21 mouse cellular contexts compared by ENCODE assay signal in the genomic region with DNA sequence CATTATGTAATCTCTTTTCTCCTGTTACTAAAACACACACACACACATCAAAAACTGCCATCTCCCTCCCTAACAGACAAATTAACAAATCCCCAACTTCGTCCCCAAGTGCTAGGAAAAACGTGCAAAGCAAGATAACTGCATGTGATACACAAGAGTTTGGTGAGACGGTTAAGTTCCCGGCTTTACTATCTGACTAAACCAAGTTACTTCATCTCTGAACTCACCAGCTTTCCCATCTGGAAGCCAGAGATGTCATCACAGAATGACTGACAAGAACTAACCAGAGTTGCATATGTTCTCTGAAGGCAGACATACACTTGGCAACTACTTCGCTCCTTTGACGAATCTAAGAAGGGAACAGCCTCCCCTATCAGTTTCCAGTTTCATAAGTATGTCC. TPM values are rescaled to one million over a fixed set of nuclear protein-coding genes. Genes with fewer than 3 reads are reported as not detected.
A peak's percentile ranks its signal among the peaks of the same experiment; 100 is the strongest.
DNase-seq lines count a peak whose midpoint lies in the region; ATAC-seq and TF ChIP-seq lines count a peak whose summit lies in the region.
"Had no signal": no experiment of that assay in that cellular context is flagged by ENCODE, and none has a peak within 500 bp of the region (broad histone marks: within the 10 kb centered on the region; RNA-seq: fewer than 3 reads in every experiment).

No protein-coding gene starts in this region.

- TF ChIP-seq CTCF in G1E (IDR thresholded peaks at IDR 0.05; ENCODE audit: low read depth, low read length) = no peak
- no peak for TF ChIP-seq CTCF in liver, postnatal 0 days (IDR thresholded peaks at IDR 0.05; ENCODE audit: low read depth)

- H3K4me3 ChIP-seq in G1E (ENCODE audit: low read depth, low read length) = no peak overlapping the region
- no peak overlapping the region for H3K4me3 ChIP-seq in liver, postnatal 0 days (ENCODE audit: low read depth, low read length)
- H3K4me3 ChIP-seq: heart, embryonic 10.5 days; limb, embryonic 12.5 days had no signal

- no peak overlapping the region for H3K4me2 ChIP-seq in liver, postnatal 0 days (ENCODE audit: low read depth, low read length)
- H3K4me2 ChIP-seq: hindbrain, embryonic 14.5 days; limb, embryonic 12.5 days had no signal

- 44% methylated on average over 6 of the region's 6 CpGs for WGBS in liver, postnatal 0 days (ENCODE audit: insufficient replicate concordance)

- H3K36me3 ChIP-seq in G1E (replicated peaks) = no peaks in the 10 kb centered on the region
- no peaks in the 10 kb centered on the region for H3K36me3 ChIP-seq in liver, postnatal 0 days (replicated peaks; ENCODE audit: insufficient read depth, low read length)
- H3K36me3 ChIP-seq: heart, embryonic 10.5 days; limb, embryonic 12.5 days had no signal

- H3K9ac ChIP-seq in liver, postnatal 0 days (replicated peaks) = no peak overlapping the region
- H3K9ac ChIP-seq: forebrain, postnatal 0 days; hindbrain, embryonic 14.5 days; limb, embryonic 12.5 days had no signal

- TF ChIP-seq EP300 in liver, postnatal 0 days (IDR thresholded peaks at IDR 0.05; ENCODE audit: low read depth) = peak; percentile 72

- peak; percentile 71 for ATAC-seq in G1E (ENCODE audit: extremely low read depth, insufficient number of reproducible peaks, low FRiP score, poor library complexity, severe bottlenecking)
- peak; percentile 39; the same call in 1 of the 2 replicates for ATAC-seq in common myeloid progenitor, adult 5-6 weeks (replicated peaks; ENCODE audit: low read depth, poor library complexity, severe bottlenecking)
- no peak for ATAC-seq in liver, postnatal 0 days
- ATAC-seq: forebrain, postnatal 0 days had no signal

- H3K4me1 ChIP-seq in G1E (ENCODE audit: insufficient read depth, low read depth, low read length) = peaks cover 19% of the 10 kb centered on the region
- H3K4me1 ChIP-seq in liver, postnatal 0 days (ENCODE audit: insufficient read depth) = no peaks in the 10 kb centered on the region
- H3K4me1 ChIP-seq: heart, embryonic 10.5 days; limb, embryonic 12.5 days had no signal

- H3K9me3 ChIP-seq in G1E (replicated peaks) = no peaks in the 10 kb centered on the region
- H3K9me3 ChIP-seq in liver, postnatal 0 days (ENCODE audit: low read length) = no peaks in the 10 kb centered on the region
- H3K9me3 ChIP-seq: heart, embryonic 10.5 days; limb, embryonic 12.5 days had no signal

- no peaks in the 10 kb centered on the region for H3K27me3 ChIP-seq in G1E (ENCODE audit: insufficient read depth, low read length)
- H3K27me3 ChIP-seq in liver, postnatal 0 days (ENCODE audit: insufficient read depth, low read length) = no peaks in the 10 kb centered on the region
- H3K27me3 ChIP-seq: limb, embryonic 12.5 days had no signal

- peak; percentile 29 for DNase-seq in 3T3-L1 (ENCODE audit: low read depth, low spot score)
- DNase-seq in G1E (ENCODE audit: low spot score) = no peak
- no peak for DNase-seq in liver, postnatal 0 days
- DNase-seq in kidney, postnatal 4 days = no peak
- DNase-seq in layer of hippocampus, adult 9-11 months = no peak
- DNase-seq in kidney, adult 18-20 months = no peak
- DNase-seq: cerebellum, adult 8-10 months; cerebellum, postnatal 36 days; forebrain, postnatal 0 days; heart, postnatal 4 days; kidney, adult 2 months; kidney, postnatal 10 days; lung, adult 18-20 months; lung, postnatal 14 days; midbrain, embryonic 14.5 days; right cerebral cortex, postnatal 14 days; spleen, adult 18-20 months had no signal

- H3K27ac ChIP-seq in liver, postnatal 0 days (ENCODE audit: low read depth) = no peak overlapping the region
- H3K27ac ChIP-seq: heart, embryonic 10.5 days; hindbrain, embryonic 14.5 days; limb, embryonic 12.5 days had no signal

RNA-seq across cellular contexts. Expression of a gene that starts 56.5 kb away (rescaled TPM):
- total RNA-seq in G1E (2014; fragmentation: Nextera tagmentation) (62.7 and 84.3 TPM in 2 replicates), G1E (2017) (9.6 and 11.4 TPM in 2 replicates)
- polyA plus RNA-seq in G1E (2012) = 1.2 and 2.4 TPM in 2 replicates
- 34.4 and 35.4 TPM in 2 replicates for total RNA-seq in common myeloid progenitor, adult 5-6 weeks (2017)
- 0.33 and 0.56 TPM in 2 replicates for polyA plus RNA-seq in liver, postnatal 0 days (2015; fragmentation: Nextera tagmentation; extraction: Ambion mirVana)
